Mouse (Mus musculus): ENCODE measurements around the gene Rgcc. TPM values are rescaled to one million over a fixed set of nuclear protein-coding genes. Genes with fewer than 3 reads are reported as not detected.

The Rgcc gene
- total RNA-seq, 2 experiments from 2014 or later: 31.7 to 34.9 TPM

- no peak for DNase-seq (ENCODE audit: low spot score in 2 of 2)
Measured at GRCm38 (mm10) chr14:79243038-79243883, 58.2 kb downstream of the Rgcc start.

GRCm38 (mm10) chr14:79242386-79242720 is 59.1 kb downstream of the Rgcc start:
- no peak for DNase-seq (ENCODE audit: low spot score in 2 of 2)

DNA sequence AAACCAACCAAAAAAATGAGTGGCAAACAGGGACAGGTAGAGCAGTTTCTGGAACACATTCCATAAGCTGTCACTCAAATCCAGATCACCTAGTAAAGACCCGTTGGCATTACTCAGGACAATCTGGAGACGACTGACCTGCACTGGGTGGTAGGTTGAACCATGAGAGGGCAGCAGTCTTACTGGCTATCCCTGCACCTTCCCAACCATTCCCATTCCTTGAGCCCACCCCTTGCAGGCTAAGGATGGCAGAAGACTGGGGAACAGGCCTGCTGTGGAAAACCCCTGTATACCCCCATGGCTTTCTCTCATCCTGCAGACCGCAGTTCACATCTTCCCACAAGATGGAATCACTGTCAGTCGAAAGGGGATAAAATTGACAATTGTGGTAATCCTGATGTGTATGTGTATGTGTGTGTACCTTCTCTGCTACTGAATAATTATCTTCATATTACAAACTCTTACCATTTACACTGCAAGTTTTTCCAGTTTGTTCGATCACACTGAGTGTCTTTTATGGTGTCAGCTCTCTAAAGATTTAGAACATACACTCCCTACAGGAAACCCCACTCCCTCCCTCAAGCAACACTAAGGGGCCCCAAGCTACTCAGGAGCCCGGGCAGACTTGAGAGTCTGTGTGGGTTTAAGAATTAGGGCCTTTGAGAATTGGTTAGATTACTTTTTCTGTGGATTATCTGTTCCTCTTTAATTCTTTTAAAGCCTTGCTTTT is 59.6 kb downstream of the Rgcc start:
- no peak for DNase-seq (ENCODE audit: low spot score in 2 of 2)

DNA sequence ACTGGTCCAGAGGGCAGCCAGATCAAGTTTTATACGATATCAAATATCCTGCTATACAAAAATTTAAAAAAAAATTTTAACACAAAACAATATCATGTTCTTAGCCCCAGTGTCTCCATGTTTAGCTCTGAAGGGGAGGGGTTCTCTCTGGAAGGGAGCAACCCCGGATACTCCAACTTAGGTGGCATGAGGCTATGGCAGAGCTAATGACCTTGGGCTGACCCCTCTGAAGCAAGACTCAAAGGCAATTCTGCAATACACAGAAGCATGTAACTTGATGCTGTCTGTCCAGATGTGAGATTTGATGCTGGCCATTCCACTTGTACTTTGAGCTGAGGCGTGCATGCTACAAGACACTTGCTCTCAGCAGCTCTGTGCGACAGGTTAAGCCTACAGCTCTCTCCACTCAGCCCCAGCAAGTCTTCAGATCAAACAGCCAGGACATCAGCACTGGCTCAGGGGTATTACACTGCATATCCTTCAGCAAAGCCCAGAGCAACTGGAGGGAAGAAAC is 60.3 kb downstream of the Rgcc start:
- no peak for DNase-seq (ENCODE audit: low spot score in 2 of 2)

GRCm38 (mm10) chr14:79239402-79239801 is 62.0 kb downstream of the Rgcc start:
- DNase-seq (ENCODE audit: low spot score in 2 of 2): no peak

Other genes starting within 250 kb of the Rgcc start
- gene Zfp957, start 54.3 kb downstream of the Rgcc start, total RNA-seq (2021): not detected
- 10 to 100 TPM; 16.2 to 18.3 TPM for gene Naa16, start 89.1 kb upstream of the Rgcc start, total RNA-seq (2021)
- gene Mtrf1, start 96.1 kb upstream of the Rgcc start, total RNA-seq (2021): 1 to 10 TPM; 4.4 to 5.8 TPM
- gene Kbtbd7, start 124.9 kb upstream of the Rgcc start, total RNA-seq (2021): 10 to 100 TPM; 10.4 to 12.0 TPM
- under 1 TPM; 0.69 to 0.83 TPM for gene Kbtbd6, start 150.2 kb upstream of the Rgcc start, total RNA-seq (2021)
- 10 to 100 TPM; 11.5 to 13.0 TPM for gene Elf1, start 179.5 kb upstream of the Rgcc start, total RNA-seq (2021)
- 10 to 100 TPM; 33.3 to 34.6 TPM for gene Wbp4, start 179.9 kb upstream of the Rgcc start, total RNA-seq (2021)

Data from gastrocnemius, postnatal 4 days (tissue).